Mouse (Mus musculus): ENCODE data around the gene Dock6. TPM values are rescaled to one million over a fixed set of nuclear protein-coding genes. Genes with fewer than 3 reads are reported as not detected.
A peak's percentile ranks its signal among the peaks of the same experiment; 100 is the strongest.

Dock6 gene
- polyA plus RNA-seq, 1 experiment from 2014 or later = 8.4 TPM

DNA sequence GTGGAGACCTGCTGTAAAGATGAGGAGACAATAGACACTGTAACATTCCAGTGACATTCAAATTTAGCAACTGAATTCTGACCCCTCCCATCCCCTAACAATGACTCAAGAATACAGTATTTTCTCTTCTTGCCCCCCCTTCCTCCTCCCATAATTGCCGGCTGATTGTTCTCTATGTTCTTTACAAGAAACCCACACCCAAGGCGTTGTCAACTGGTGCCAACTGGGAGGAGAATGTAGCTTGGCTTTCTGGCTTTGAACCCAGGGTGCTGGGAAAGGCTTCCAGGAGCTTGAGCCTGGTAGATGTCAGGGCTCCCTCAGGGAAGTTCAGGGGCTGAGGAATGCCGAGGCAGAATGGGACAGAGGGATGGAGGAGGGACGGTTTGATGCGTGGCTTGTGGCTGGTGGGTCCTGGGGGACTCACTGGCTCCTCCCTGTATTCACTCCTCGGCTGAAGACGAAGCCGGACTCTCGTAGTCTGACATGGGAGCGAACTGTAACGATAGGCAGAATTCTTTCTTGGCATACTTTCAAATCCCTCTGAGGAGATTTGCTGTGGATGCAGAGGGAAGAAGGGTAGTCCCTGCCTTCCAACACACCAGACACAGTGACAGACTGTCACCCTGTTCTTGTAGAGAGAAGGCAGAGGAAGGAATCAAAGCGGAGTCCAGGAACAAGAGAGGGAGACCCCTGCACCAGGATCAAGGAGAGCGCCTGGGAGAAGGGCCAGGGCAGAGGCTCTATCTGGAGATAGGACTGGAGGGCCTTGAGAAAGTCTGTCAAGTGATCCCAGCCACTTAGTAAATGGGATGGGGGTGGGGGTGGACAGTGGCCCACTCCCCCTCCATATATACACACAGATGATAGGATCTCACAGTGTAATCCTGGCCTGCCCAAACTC is 83.7 kb downstream of the Dock6 start:
- Histone ChIP-seq H3K9me3 (replicated peaks) (no peaks in the 10 kb centered on the region), H3K27ac (peak overlapping the region; percentile 51), H3K9ac (no peak overlapping the region), H3K4me1 (0 out of 2 replicates have a peak, but pooled peaks cover 4% of the 10 kb centered on the region), H3K4me2 (no peak overlapping the region), H3K4me3 (no peak overlapping the region), H3K27me3 (replicated peaks) (no peaks in the 10 kb centered on the region), H3K36me3 (peaks cover 36% of the 10 kb centered on the region)
- 65% methylated on average over 13 of the region's 13 CpGs for WGBS (ENCODE audit: insufficient replicate concordance)
- ATAC-seq = no peak

- no peaks in the 10 kb centered on the region for H3K9me3 ChIP-seq (replicated peaks)
- H3K4me1 ChIP-seq = 0 out of 2 replicates have a peak, but pooled peaks cover 4% of the 10 kb centered on the region
- no peak overlapping the region for H3K27ac ChIP-seq
- no peak overlapping the region for H3K4me2 ChIP-seq
- ATAC-seq = no peak
- H3K27me3 ChIP-seq (replicated peaks) = no peaks in the 10 kb centered on the region
- H3K9ac ChIP-seq = no peak overlapping the region
- H3K4me3 ChIP-seq = no peak overlapping the region
- peaks cover 36% of the 10 kb centered on the region for H3K36me3 ChIP-seq
- 78% methylated on average over 11 of the region's 11 CpGs for WGBS (ENCODE audit: insufficient replicate concordance)
Observed at GRCm38 (mm10) chr9:21767896-21768295, 84.5 kb downstream of the Dock6 start.

- no peaks in the 10 kb centered on the region for H3K27me3 ChIP-seq (replicated peaks)
- WGBS (ENCODE audit: insufficient replicate concordance) = 74% methylated on average over 6 of the region's 6 CpGs
Observed at GRCm38 (mm10) chr9:21764084-21764999, 88.1 kb downstream of the Dock6 start.

DNA sequence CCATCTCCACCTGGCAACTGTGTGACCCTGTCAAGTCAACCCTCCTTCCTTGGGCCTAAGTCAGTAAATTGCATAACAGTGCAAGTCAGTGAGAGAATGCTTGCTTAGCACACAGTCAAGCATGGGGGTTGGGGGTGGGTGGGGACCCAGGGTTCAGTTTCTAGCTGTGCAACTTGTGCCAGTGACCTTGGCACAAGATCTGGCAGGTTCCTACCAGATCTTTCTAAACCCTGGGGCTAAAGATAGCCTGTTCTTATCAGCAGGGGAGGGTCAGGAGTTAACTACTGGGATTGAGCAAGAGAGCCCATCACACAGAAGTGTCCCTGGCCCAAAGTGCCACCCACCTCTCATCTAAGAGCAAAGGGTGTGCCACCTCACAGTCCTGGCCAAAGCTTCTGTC is 90.3 kb downstream of the Dock6 start:
- ATAC-seq = no peak
- Histone ChIP-seq H3K9me3 (replicated peaks) (no peaks in the 10 kb centered on the region), H3K4me1 (peaks cover 47% of the 10 kb centered on the region), H3K27ac (no peak overlapping the region), H3K36me3 (peaks cover 15% of the 10 kb centered on the region), H3K4me2 (no peak overlapping the region), H3K9ac (no peak overlapping the region), H3K4me3 (no peak overlapping the region), H3K27me3 (replicated peaks) (no peaks in the 10 kb centered on the region)

More at GRCm38 (mm10) chr9:21764084-21764999, 88.1 kb downstream of the Dock6 start:
- peaks cover 9% of the 10 kb centered on the region for H3K36me3 ChIP-seq
- no peak for ATAC-seq
- no peaks in the 10 kb centered on the region for H3K9me3 ChIP-seq (replicated peaks)
- H3K27ac ChIP-seq = no peak overlapping the region
- no peak overlapping the region for H3K9ac ChIP-seq
- H3K4me3 ChIP-seq = no peak overlapping the region
- no peak overlapping the region for H3K4me2 ChIP-seq
- peaks cover 25% of the 10 kb centered on the region for H3K4me1 ChIP-seq

DNA sequence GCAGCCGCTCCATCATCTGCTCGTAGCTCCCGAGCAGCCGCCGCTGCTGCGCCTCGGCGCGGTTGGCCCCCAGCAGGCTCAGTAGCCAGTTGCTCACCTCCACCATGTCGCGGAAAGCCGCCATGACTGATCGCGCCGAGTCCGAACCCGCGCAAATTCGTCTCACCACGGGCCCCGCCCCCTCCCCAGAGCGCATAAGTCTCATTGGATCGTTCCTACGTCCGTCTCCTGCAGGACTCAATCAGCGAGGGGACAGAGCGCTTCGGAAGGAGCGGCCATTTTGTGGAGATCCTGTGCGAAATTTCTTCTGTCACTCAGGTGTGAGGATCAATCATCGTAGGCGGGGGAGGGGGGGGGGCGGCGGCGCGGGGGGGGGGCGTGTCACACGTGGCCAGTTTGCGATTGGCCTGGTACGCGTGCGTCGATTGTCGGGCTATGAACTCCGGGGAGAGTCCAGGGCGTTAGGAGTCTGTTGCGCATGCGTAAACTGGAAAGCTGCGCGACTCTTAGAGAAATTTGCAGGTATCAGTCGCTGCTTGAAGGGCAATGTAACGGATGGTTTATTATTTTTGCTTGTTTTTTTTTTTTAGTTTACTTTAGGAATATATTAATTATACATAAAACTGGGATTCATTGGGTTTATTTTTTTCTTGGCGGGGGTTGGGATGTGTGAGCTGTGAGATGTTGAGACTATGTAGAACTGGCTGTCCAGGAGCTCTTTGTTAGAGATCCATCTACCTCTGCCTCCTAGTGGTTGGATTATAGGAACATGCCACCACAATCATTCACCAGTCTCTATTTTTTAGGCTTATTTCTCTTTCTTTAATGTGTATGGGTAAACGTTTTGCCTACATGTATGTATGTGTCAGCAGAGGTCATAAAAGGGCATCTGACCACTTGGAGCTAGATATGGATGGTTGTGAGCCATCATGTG is 92.0 kb downstream of the Dock6 start, which contains the start of gene Spc24:
Spc24 (minus strand) TSS at position 149 of the 934 bp plus-strand sequence.
- Histone ChIP-seq H3K4me3 (peak within 1 kb of the TSS; percentile 90), H3K27me3 (replicated peaks) (no peaks in the 10 kb centered on the region), H3K4me1 (peaks cover 48% of the 10 kb centered on the region), H3K9me3 (replicated peaks) (no peaks in the 10 kb centered on the region), H3K4me2 (peak within 1 kb of the TSS; percentile 80), H3K27ac (peak within 1 kb of the TSS; percentile 81), H3K36me3 (peaks cover 31% of the 10 kb centered on the region), H3K9ac (peak within 1 kb of the TSS; percentile 93)
- WGBS (ENCODE audit: insufficient replicate concordance) = 1% methylated on average over 53 of the region's 54 CpGs
- ATAC-seq = peak; percentile 95

- Histone ChIP-seq H3K36me3 (peaks cover 38% of the 10 kb centered on the region), H3K4me3 (peak overlapping the region; percentile 90), H3K27ac (peak overlapping the region; percentile 81), H3K4me2 (peak overlapping the region; percentile 80), H3K4me1 (peaks cover 48% of the 10 kb centered on the region), H3K9ac (peak overlapping the region; percentile 93), H3K27me3 (replicated peaks) (no peaks in the 10 kb centered on the region), H3K9me3 (replicated peaks) (no peaks in the 10 kb centered on the region)
- WGBS (ENCODE audit: insufficient replicate concordance) = under 1% methylated on average over 20 of the region's 20 CpGs
- no peak for ATAC-seq
Observed at GRCm38 (mm10) chr9:21759718-21760117, 92.7 kb downstream of the Dock6 start.

GRCm38 (mm10) chr9:21758576-21759529 is 93.6 kb downstream of the Dock6 start:
- H3K9me3 ChIP-seq (replicated peaks) = no peaks in the 10 kb centered on the region
- peak overlapping the region; percentile 80 for H3K4me2 ChIP-seq
- 53% methylated on average over 14 of the region's 14 CpGs for WGBS (ENCODE audit: insufficient replicate concordance)
- H3K36me3 ChIP-seq = peaks cover 43% of the 10 kb centered on the region
- H3K27me3 ChIP-seq (replicated peaks) = no peaks in the 10 kb centered on the region
- peaks cover 44% of the 10 kb centered on the region for H3K4me1 ChIP-seq
- peak overlapping the region; percentile 93 for H3K9ac ChIP-seq
- H3K27ac ChIP-seq = peak overlapping the region; percentile 81; the same call in 1 of the 2 replicates
- ATAC-seq = no peak
- peak overlapping the region; percentile 90 for H3K4me3 ChIP-seq

- Histone ChIP-seq H3K4me3 (no peak overlapping the region), H3K36me3 (peaks cover 53% of the 10 kb centered on the region), H3K4me1 (peaks cover 39% of the 10 kb centered on the region), H3K9me3 (replicated peaks) (no peaks in the 10 kb centered on the region), H3K27me3 (replicated peaks) (no peaks in the 10 kb centered on the region), H3K4me2 (no peak overlapping the region), H3K9ac (no peak overlapping the region), H3K27ac (no peak overlapping the region)
- WGBS (ENCODE audit: insufficient replicate concordance) = 82% methylated on average over 13 of the region's 13 CpGs
- no peak for ATAC-seq
Observed at GRCm38 (mm10) chr9:21754516-21755321, 97.7 kb downstream of the Dock6 start.

- Histone ChIP-seq H3K9ac (no peak overlapping the region), H3K4me1 (peaks cover 33% of the 10 kb centered on the region), H3K27ac (no peak overlapping the region), H3K36me3 (peaks cover 61% of the 10 kb centered on the region), H3K27me3 (replicated peaks) (no peaks in the 10 kb centered on the region), H3K9me3 (replicated peaks) (no peaks in the 10 kb centered on the region), H3K4me2 (no peak overlapping the region), H3K4me3 (no peak overlapping the region)
- no peak for ATAC-seq
- WGBS (ENCODE audit: insufficient replicate concordance) = 86% methylated on average over 2 of the region's 2 CpGs
Observed at GRCm38 (mm10) chr9:21754003-21754402, 98.4 kb downstream of the Dock6 start.

Measured in liver, embryonic 12.5 days (tissue).